Mouse (Mus musculus): ENCODE measurements around the gene Suclg1. TPM values are rescaled to one million over a fixed set of nuclear protein-coding genes. Genes with fewer than 3 reads are reported as not detected.

Gene Suclg1
- polyA plus RNA-seq, 1 experiment from 2014 or later, result 179 TPM

GRCm38 (mm10) chr6:73254307-73255228, 6.4 kb downstream of the Suclg1 start:
- Histone ChIP-seq H3K9me3 (replicated peaks; ENCODE audit: control insufficient read depth, low read length) (no peaks in the 10 kb centered on the region), H3K4me3 (ENCODE audit: low read depth, low read length) (no peak overlapping the region), H3K9ac (ENCODE audit: low read length) (no peak overlapping the region), H3K27me3 (replicated peaks; ENCODE audit: control insufficient read depth, insufficient read depth, low read length) (no peaks in the 10 kb centered on the region), H3K36me3 (ENCODE audit: control insufficient read depth, insufficient read depth, low read length) (peaks cover 27% of the 10 kb centered on the region), H3K4me1 (ENCODE audit: control insufficient read depth, insufficient read depth, low read length) (peaks cover 4% of the 10 kb centered on the region), H3K27ac (ENCODE audit: low read depth, low read length) (no peak overlapping the region), H3K4me2 (ENCODE audit: low read length) (no peak overlapping the region)
- DNase-seq (ENCODE audit: low spot score) (no peak), ATAC-seq (no peak)
- WGBS, result 84% methylated on average over 9 of the region's 9 CpGs

- WGBS, result 98% methylated on average over 7 of the region's 7 CpGs
- ATAC-seq (no peak), DNase-seq (ENCODE audit: low spot score) (no peak)
- no peak overlapping the region for H3K27ac ChIP-seq (ENCODE audit: low read depth, low read length)
- H3K4me2 ChIP-seq (ENCODE audit: low read length), result no peak overlapping the region
- H3K4me1 ChIP-seq (ENCODE audit: control insufficient read depth, insufficient read depth, low read length), result no peaks in the 10 kb centered on the region
- no peaks in the 10 kb centered on the region for H3K9me3 ChIP-seq (replicated peaks; ENCODE audit: control insufficient read depth, low read length)
- no peak overlapping the region for H3K9ac ChIP-seq (ENCODE audit: low read length)
- peaks cover 46% of the 10 kb centered on the region for H3K36me3 ChIP-seq (ENCODE audit: control insufficient read depth, insufficient read depth, low read length)
- no peak overlapping the region for H3K4me3 ChIP-seq (ENCODE audit: low read depth, low read length)
- H3K27me3 ChIP-seq (replicated peaks; ENCODE audit: control insufficient read depth, insufficient read depth, low read length), result no peaks in the 10 kb centered on the region
Observed at GRCm38 (mm10) chr6:73257068-73257467, 8.9 kb downstream of the Suclg1 start.

- Histone ChIP-seq H3K27ac (ENCODE audit: low read depth, low read length) (no peak overlapping the region), H3K4me3 (ENCODE audit: low read depth, low read length) (no peak overlapping the region), H3K27me3 (replicated peaks; ENCODE audit: control insufficient read depth, insufficient read depth, low read length) (no peaks in the 10 kb centered on the region), H3K9ac (ENCODE audit: low read length) (no peak overlapping the region), H3K9me3 (replicated peaks; ENCODE audit: control insufficient read depth, low read length) (no peaks in the 10 kb centered on the region), H3K4me1 (ENCODE audit: control insufficient read depth, insufficient read depth, low read length) (no peaks in the 10 kb centered on the region), H3K4me2 (ENCODE audit: low read length) (no peak overlapping the region), H3K36me3 (ENCODE audit: control insufficient read depth, insufficient read depth, low read length) (peaks cover 72% of the 10 kb centered on the region)
- ATAC-seq (no peak), DNase-seq (ENCODE audit: low spot score) (no peak)
- WGBS, result 93% methylated on average over 6 of the region's 6 CpGs
Observed at GRCm38 (mm10) chr6:73260110-73260509, 11.9 kb downstream of the Suclg1 start.

- DNase-seq (ENCODE audit: low spot score), result no peak
- Histone ChIP-seq H3K9me3 (replicated peaks; ENCODE audit: control insufficient read depth, low read length) (no peaks in the 10 kb centered on the region), H3K27ac (ENCODE audit: low read depth, low read length) (no peak overlapping the region), H3K4me3 (ENCODE audit: low read depth, low read length) (no peak overlapping the region), H3K9ac (ENCODE audit: low read length) (no peak overlapping the region), H3K4me2 (ENCODE audit: low read length) (no peak overlapping the region), H3K36me3 (ENCODE audit: control insufficient read depth, insufficient read depth, low read length) (peaks cover 65% of the 10 kb centered on the region), H3K4me1 (ENCODE audit: control insufficient read depth, insufficient read depth, low read length) (no peaks in the 10 kb centered on the region), H3K27me3 (replicated peaks; ENCODE audit: control insufficient read depth, insufficient read depth, low read length) (no peaks in the 10 kb centered on the region)
- ATAC-seq, result no peak
- 45% methylated on average over 2 of the region's 2 CpGs for WGBS
Observed at GRCm38 (mm10) chr6:73264801-73265200, 16.6 kb downstream of the Suclg1 start.

- 96% methylated on average over 8 of the region's 8 CpGs for WGBS
- H3K36me3 ChIP-seq (ENCODE audit: control insufficient read depth, insufficient read depth, low read length), result peaks cover 70% of the 10 kb centered on the region
- no peak overlapping the region for H3K4me2 ChIP-seq (ENCODE audit: low read length)
- H3K9me3 ChIP-seq (replicated peaks; ENCODE audit: control insufficient read depth, low read length), result no peaks in the 10 kb centered on the region
- no peak overlapping the region for H3K4me3 ChIP-seq (ENCODE audit: low read depth, low read length)
- no peaks in the 10 kb centered on the region for H3K4me1 ChIP-seq (ENCODE audit: control insufficient read depth, insufficient read depth, low read length)
- H3K27ac ChIP-seq (ENCODE audit: low read depth, low read length), result no peak overlapping the region
- H3K9ac ChIP-seq (ENCODE audit: low read length), result no peak overlapping the region
- H3K27me3 ChIP-seq (replicated peaks; ENCODE audit: control insufficient read depth, insufficient read depth, low read length), result no peaks in the 10 kb centered on the region
- no peak for DNase-seq (ENCODE audit: low spot score)
- ATAC-seq, result no peak
Observed at GRCm38 (mm10) chr6:73267738-73268311, 19.6 kb downstream of the Suclg1 start.

GRCm38 (mm10) chr6:73269374-73269773, 21.2 kb downstream of the Suclg1 start:
- DNase-seq (ENCODE audit: low spot score), result no peak
- WGBS, result 94% methylated on average over 3 of the region's 3 CpGs
- H3K4me2 ChIP-seq (ENCODE audit: low read length), result no peak overlapping the region

GRCm38 (mm10) chr6:73271546-73272091, 23.4 kb downstream of the Suclg1 start:
- Histone ChIP-seq H3K9me3 (replicated peaks; ENCODE audit: control insufficient read depth, low read length) (no peaks in the 10 kb centered on the region), H3K36me3 (ENCODE audit: control insufficient read depth, insufficient read depth, low read length) (peaks cover 76% of the 10 kb centered on the region)
- 87% methylated on average over 3 of the region's 3 CpGs for WGBS

More at GRCm38 (mm10) chr6:73269374-73269773, 21.2 kb downstream of the Suclg1 start:
- ATAC-seq, result no peak
- Histone ChIP-seq H3K27ac (ENCODE audit: low read depth, low read length) (no peak overlapping the region), H3K9me3 (replicated peaks; ENCODE audit: control insufficient read depth, low read length) (no peaks in the 10 kb centered on the region), H3K4me1 (ENCODE audit: control insufficient read depth, insufficient read depth, low read length) (no peaks in the 10 kb centered on the region), H3K9ac (ENCODE audit: low read length) (no peak overlapping the region), H3K36me3 (ENCODE audit: control insufficient read depth, insufficient read depth, low read length) (peaks cover 66% of the 10 kb centered on the region), H3K4me3 (ENCODE audit: low read depth, low read length) (no peak overlapping the region), H3K27me3 (replicated peaks; ENCODE audit: control insufficient read depth, insufficient read depth, low read length) (no peaks in the 10 kb centered on the region)

GRCm38 (mm10) chr6:73275002-73275401, 26.8 kb downstream of the Suclg1 start:
- H3K4me1 ChIP-seq (ENCODE audit: control insufficient read depth, insufficient read depth, low read length), result no peaks in the 10 kb centered on the region

More at GRCm38 (mm10) chr6:73271546-73272091, 23.4 kb downstream of the Suclg1 start:
- DNase-seq (ENCODE audit: low spot score) (no peak), ATAC-seq (no peak)
- H3K9ac ChIP-seq (ENCODE audit: low read length), result no peak overlapping the region
- no peak overlapping the region for H3K27ac ChIP-seq (ENCODE audit: low read depth, low read length)
- no peak overlapping the region for H3K4me3 ChIP-seq (ENCODE audit: low read depth, low read length)
- H3K27me3 ChIP-seq (replicated peaks; ENCODE audit: control insufficient read depth, insufficient read depth, low read length), result no peaks in the 10 kb centered on the region
- no peaks in the 10 kb centered on the region for H3K4me1 ChIP-seq (ENCODE audit: control insufficient read depth, insufficient read depth, low read length)
- no peak overlapping the region for H3K4me2 ChIP-seq (ENCODE audit: low read length)

GRCm38 (mm10) chr6:73279681-73280080, 31.5 kb downstream of the Suclg1 start:
- Histone ChIP-seq H3K9ac (ENCODE audit: low read length) (no peak overlapping the region), H3K4me3 (ENCODE audit: low read depth, low read length) (no peak overlapping the region), H3K4me1 (ENCODE audit: control insufficient read depth, insufficient read depth, low read length) (no peaks in the 10 kb centered on the region), H3K4me2 (ENCODE audit: low read length) (no peak overlapping the region), H3K36me3 (ENCODE audit: control insufficient read depth, insufficient read depth, low read length) (peaks cover 34% of the 10 kb centered on the region), H3K9me3 (replicated peaks; ENCODE audit: control insufficient read depth, low read length) (no peaks in the 10 kb centered on the region), H3K27me3 (replicated peaks; ENCODE audit: control insufficient read depth, insufficient read depth, low read length) (no peaks in the 10 kb centered on the region), H3K27ac (ENCODE audit: low read depth, low read length) (no peak overlapping the region)
- DNase-seq (ENCODE audit: low spot score) (no peak), ATAC-seq (no peak)
- WGBS, result 88% methylated on average over 8 of the region's 8 CpGs

More at GRCm38 (mm10) chr6:73275002-73275401, 26.8 kb downstream of the Suclg1 start:
- Histone ChIP-seq H3K27ac (ENCODE audit: low read depth, low read length) (no peak overlapping the region), H3K4me2 (ENCODE audit: low read length) (no peak overlapping the region), H3K4me3 (ENCODE audit: low read depth, low read length) (no peak overlapping the region), H3K27me3 (replicated peaks; ENCODE audit: control insufficient read depth, insufficient read depth, low read length) (no peaks in the 10 kb centered on the region), H3K36me3 (ENCODE audit: control insufficient read depth, insufficient read depth, low read length) (peaks cover 76% of the 10 kb centered on the region), H3K9ac (ENCODE audit: low read length) (no peak overlapping the region), H3K9me3 (replicated peaks; ENCODE audit: control insufficient read depth, low read length) (no peaks in the 10 kb centered on the region)
- 94% methylated on average over 5 of the region's 5 CpGs for WGBS
- DNase-seq (ENCODE audit: low spot score) (no peak), ATAC-seq (no peak)
